Mouse (Mus musculus) G1E (cell line): ENCODE measurements around the gene Cyfip1. TPM values are rescaled to one million over a fixed set of nuclear protein-coding genes. Genes with fewer than 3 reads are reported as not detected.

ENCODE experiments used
- ATAC-seq: 2 replicates; pipeline ENCODE4 v1.8.0; 2016; ENCODE audit warnings: mild to moderate bottlenecking; ENCODE audit not compliant: insufficient number of reproducible peaks, poor library complexity, low FRiP score, severe bottlenecking; ENCODE audit errors: extremely low read depth
- DNase-seq: peaks from one replicate; pipeline ENCODE4 v3.0.0; 2012; ENCODE audit warnings: low spot score
- H3K27me3 ChIP-seq: 2 replicates; pipeline ENCODE4 v1.6.1; 2012; ENCODE audit warnings: mild to moderate bottlenecking, low read length, inconsistent platforms; ENCODE audit not compliant: insufficient read depth
- H3K36me3 ChIP-seq: replicated peaks from 2 replicates; pipeline ENCODE3; 2012; ENCODE audit warnings: mild to moderate bottlenecking, inconsistent platforms
- H3K4me1 ChIP-seq: 2 replicates; pipeline ENCODE4 v1.6.1; 2012; ENCODE audit warnings: low read depth, low read length, inconsistent platforms, mixed read lengths; ENCODE audit not compliant: insufficient read depth
- H3K4me3 ChIP-seq: 2 replicates; pipeline ENCODE4 v1.5.1; 2012; ENCODE audit warnings: low read depth, mild to moderate bottlenecking, inconsistent platforms, low read length, moderate library complexity, mixed read lengths
- H3K9me3 ChIP-seq: replicated peaks from 2 replicates; pipeline ENCODE4 v1.6.1; 2012; ENCODE audit warnings: inconsistent platforms
- CTCF ChIP-seq: IDR thresholded peaks from 2 replicates; pipeline ENCODE4 v1.5.1; 2012; ENCODE audit warnings: low read depth, low read length, inconsistent platforms, mixed read lengths
- GATA1 ChIP-seq: IDR thresholded peaks from 2 replicates; pipeline ENCODE4 v1.6.1; 2012; ENCODE audit warnings: borderline replicate concordance, low read length, inconsistent platforms, mixed read lengths
- GATA2 ChIP-seq: IDR thresholded peaks from 2 replicates; pipeline ENCODE4 v1.6.1; 2012; ENCODE audit warnings: low read depth, low read length, inconsistent platforms, borderline replicate concordance
- POLR2AphosphoS5 ChIP-seq: IDR thresholded peaks from 2 replicates; pipeline ENCODE4 v1.6.1; 2012; ENCODE audit warnings: low read depth, low read length, inconsistent platforms; ENCODE audit not compliant: insufficient replicate concordance
- TAL1 ChIP-seq: conservative IDR thresholded peaks from 2 replicates; pipeline ENCODE4 v1.6.1; 2012; ENCODE audit warnings: low read depth, low read length, inconsistent platforms, mixed read lengths
- polyA plus RNA-seq: library from polyadenylated mRNA; stranded (reverse); fragments of >175 nt; gene quantifications from 2 replicates; pipeline ENCODE4 v1.2.3, GENCODE M21; 2012
- total RNA-seq, 2 experiments: library from RNA; stranded (forward) in 1 of 2; stranded (reverse) in 1 of 2; fragments of 200-1000 nt in 1 of 2; fragments of >200 nt in 1 of 2; fragmentation: Nextera tagmentation in 1 of 2; gene quantifications; 2 replicates each; pipeline ENCODE4 v1.2.3; 2014 to 2017

Cyfip1 gene
- total and polyA plus RNA-seq, 3 experiments, result 39.0 to 70.8 (median 60.7) TPM

GRCm38 (mm10) chr7:55871476-55871875 lies 29.9 kb downstream of the Cyfip1 start:
- no peak for TF ChIP-seq CTCF
- no peak for TF ChIP-seq POLR2AphosphoS5
- no peak for TF ChIP-seq GATA1
- no peak for TF ChIP-seq TAL1
- no peak for TF ChIP-seq GATA2
- ATAC-seq (no peak), DNase-seq (no peak)
- Histone ChIP-seq H3K27me3 (no peaks in the 10 kb centered on the region), H3K4me1 (peaks cover 4% of the 10 kb centered on the region; the same call in 1 of the 2 replicates), H3K36me3 (peaks cover 44% of the 10 kb centered on the region), H3K4me3 (no peak overlapping the region), H3K9me3 (no peaks in the 10 kb centered on the region)

- no peaks in the 10 kb centered on the region for H3K9me3 ChIP-seq
- peaks cover 74% of the 10 kb centered on the region for H3K36me3 ChIP-seq
- H3K27me3 ChIP-seq, result no peaks in the 10 kb centered on the region
- no peak overlapping the region for H3K4me3 ChIP-seq
- no peak for DNase-seq
- H3K4me1 ChIP-seq, result no peaks in the 10 kb centered on the region; the same call in 1 of the 2 replicates
- no peak for ATAC-seq
- TF ChIP-seq POLR2AphosphoS5, result no peak
- no peak for TF ChIP-seq CTCF
Observed at GRCm38 (mm10) chr7:55874703-55875102, 33.2 kb downstream of the Cyfip1 start.

- TF ChIP-seq GATA2 (no peak), TAL1 (no peak), GATA1 (no peak), CTCF (no peak)
- no peak for DNase-seq
- peaks cover 88% of the 10 kb centered on the region for H3K36me3 ChIP-seq
Observed at GRCm38 (mm10) chr7:55877721-55878120, 36.2 kb downstream of the Cyfip1 start.

GRCm38 (mm10) chr7:55880882-55881281 lies 39.3 kb downstream of the Cyfip1 start:
- no peaks in the 10 kb centered on the region for H3K9me3 ChIP-seq
- peaks cover 74% of the 10 kb centered on the region for H3K36me3 ChIP-seq
- ATAC-seq (no peak), DNase-seq (no peak)
- TF ChIP-seq POLR2AphosphoS5, result no peak
- TF ChIP-seq GATA2, result no peak
- TF ChIP-seq CTCF, result no peak
- TF ChIP-seq GATA1, result no peak
- TF ChIP-seq TAL1, result no peak
- no peaks in the 10 kb centered on the region for H3K27me3 ChIP-seq
- H3K4me3 ChIP-seq, result no peak overlapping the region
- H3K4me1 ChIP-seq, result no peaks in the 10 kb centered on the region

More at GRCm38 (mm10) chr7:55877721-55878120, 36.2 kb downstream of the Cyfip1 start:
- no peaks in the 10 kb centered on the region for H3K27me3 ChIP-seq
- no peaks in the 10 kb centered on the region for H3K4me1 ChIP-seq
- no peaks in the 10 kb centered on the region for H3K9me3 ChIP-seq
- H3K4me3 ChIP-seq, result no peak overlapping the region
- no peak for ATAC-seq

GRCm38 (mm10) chr7:55888603-55889002 lies 47.1 kb downstream of the Cyfip1 start:
- Histone ChIP-seq H3K4me3 (no peak overlapping the region), H3K27me3 (no peaks in the 10 kb centered on the region), H3K36me3 (peaks cover 64% of the 10 kb centered on the region), H3K4me1 (no peaks in the 10 kb centered on the region), H3K9me3 (no peaks in the 10 kb centered on the region)
- DNase-seq (no peak), ATAC-seq (no peak)
- no peak for TF ChIP-seq GATA2
- no peak for TF ChIP-seq POLR2AphosphoS5
- no peak for TF ChIP-seq TAL1
- no peak for TF ChIP-seq GATA1
- TF ChIP-seq CTCF, result no peak

- no peak for TF ChIP-seq CTCF
- no peak for TF ChIP-seq GATA2
- no peak for TF ChIP-seq TAL1
- TF ChIP-seq GATA1, result no peak
- no peak for TF ChIP-seq POLR2AphosphoS5
- ATAC-seq (no peak), DNase-seq (no peak)
- Histone ChIP-seq H3K27me3 (no peaks in the 10 kb centered on the region), H3K4me1 (no peaks in the 10 kb centered on the region), H3K4me3 (no peak overlapping the region), H3K9me3 (no peaks in the 10 kb centered on the region), H3K36me3 (peaks cover 65% of the 10 kb centered on the region)
Observed at GRCm38 (mm10) chr7:55889996-55890395, 48.5 kb downstream of the Cyfip1 start.

GRCm38 (mm10) chr7:55890731-55891130 lies 49.2 kb downstream of the Cyfip1 start:
- no peak for DNase-seq
- H3K4me3 ChIP-seq, result no peak overlapping the region
- TF ChIP-seq POLR2AphosphoS5 (no peak), TAL1 (no peak), CTCF (no peak), GATA1 (no peak), GATA2 (no peak)
- H3K9me3 ChIP-seq, result no peaks in the 10 kb centered on the region
- no peaks in the 10 kb centered on the region for H3K4me1 ChIP-seq
- H3K27me3 ChIP-seq, result no peaks in the 10 kb centered on the region
- peaks cover 64% of the 10 kb centered on the region for H3K36me3 ChIP-seq
- ATAC-seq, result no peak
